Mouse (Mus musculus): ENCODE results near the gene Gpx5.
"Not testable (repeated sequence)": the region's sequence is repeated elsewhere in the genome, so short reads cannot be mapped to it uniquely, and the experiment has no call there.

Gene Gpx5

DNA sequence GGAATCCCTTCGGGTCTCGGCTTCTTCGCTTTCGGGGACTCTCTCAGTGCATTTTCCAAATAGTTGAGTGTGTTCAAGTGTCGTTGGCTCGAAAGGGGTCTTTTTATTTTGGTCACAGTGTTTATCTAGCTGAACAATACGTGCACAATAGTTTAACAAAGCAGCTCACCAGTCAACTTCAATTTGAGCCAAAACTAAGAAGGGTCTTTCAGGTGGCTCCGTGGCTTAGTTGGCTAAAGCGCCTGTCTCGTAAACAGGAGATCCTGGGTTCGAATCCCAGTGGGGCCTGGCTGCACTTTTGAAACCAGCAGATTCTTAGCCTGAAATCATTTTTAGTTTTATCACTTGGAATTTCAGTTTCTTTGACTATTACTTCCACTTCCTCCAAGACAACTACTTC, 28.2 kb downstream of the Gpx5 start:
- DNase-seq, result no peak

- peak in 1 of 2 experiments; percentile 10 for DNase-seq
These were observed 28.6 kb downstream of the Gpx5 start for GRCm38 (mm10) chr13:21263910-21264309.

DNA sequence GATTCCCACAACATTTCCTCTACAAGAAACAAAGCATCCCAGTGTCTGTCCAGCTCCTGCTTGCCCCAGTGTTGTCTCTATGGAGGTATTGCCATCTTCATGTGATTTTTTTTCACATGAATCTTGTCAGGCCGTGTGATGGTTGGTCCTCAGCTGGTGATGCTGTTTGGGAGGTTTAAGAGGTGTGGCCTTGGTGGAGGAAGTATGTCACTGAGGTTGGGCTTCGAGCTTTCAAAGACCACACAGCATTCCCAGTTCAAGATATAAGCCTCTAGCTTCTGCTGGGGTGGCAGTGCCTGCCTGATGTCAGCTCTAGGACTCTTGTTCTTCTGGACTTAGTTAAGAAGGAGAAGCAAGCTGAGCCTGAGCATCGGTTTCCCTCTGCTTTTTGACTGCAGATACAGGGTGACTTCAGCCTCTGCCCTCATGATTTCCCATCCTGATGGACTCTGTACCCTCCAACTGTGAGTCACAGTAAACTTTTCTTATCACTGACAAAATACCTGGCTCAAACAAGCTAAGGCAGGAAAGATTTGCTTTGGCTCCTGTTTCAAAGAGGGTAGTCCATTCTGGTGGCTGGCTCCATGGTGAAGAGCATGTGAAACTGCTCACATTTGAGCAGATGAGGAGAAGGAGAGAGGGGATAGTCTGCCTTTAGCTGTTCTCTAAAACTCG, 29.6 kb downstream of the Gpx5 start:
- DNase-seq, result no peak

DNA sequence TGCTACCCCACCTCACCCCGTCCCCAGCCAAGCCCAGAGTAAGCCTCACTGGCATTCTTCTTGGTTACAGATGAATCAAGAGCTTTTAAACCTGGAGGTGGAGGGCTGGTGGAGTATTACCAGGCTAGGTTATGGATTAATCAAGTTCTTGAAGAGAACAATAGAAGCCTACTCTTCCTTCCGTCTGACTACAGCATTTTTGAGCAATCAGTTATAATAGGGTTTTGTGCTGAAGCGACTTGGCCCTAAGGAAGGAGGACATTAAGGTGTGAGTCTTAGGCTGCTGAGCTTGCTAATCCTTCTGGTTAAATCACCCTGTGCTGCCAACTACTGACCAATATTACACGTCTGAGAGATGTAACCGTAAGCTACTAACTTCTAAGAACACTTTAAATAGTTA, 32.2 kb downstream of the Gpx5 start:
- no peak for DNase-seq

DNA sequence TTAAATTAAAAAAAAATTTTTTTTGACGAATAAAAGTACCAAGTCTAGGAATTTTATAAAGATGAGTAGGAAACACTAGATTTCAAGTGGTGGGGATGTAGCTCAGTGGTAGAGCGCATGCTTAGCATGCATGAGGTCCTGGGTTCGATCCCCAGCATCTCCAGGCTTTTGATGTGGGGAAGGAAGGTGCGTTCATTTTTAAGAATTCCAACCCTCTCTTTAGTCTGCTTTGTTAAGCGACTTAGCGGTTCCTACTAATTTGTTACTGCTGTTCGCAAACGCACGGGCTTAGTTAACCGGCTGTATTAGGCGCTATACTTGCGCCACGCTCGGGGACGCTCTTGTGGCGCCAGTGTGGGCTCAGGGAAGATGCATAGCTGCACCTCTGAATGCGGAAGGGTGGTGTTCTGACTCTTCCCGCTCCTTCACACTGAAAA, 32.8 kb downstream of the Gpx5 start:
- peak; percentile 61 to 63 for DNase-seq

- peak in 1 of 2 experiments; percentile 9 for DNase-seq
These were observed 33.3 kb downstream of the Gpx5 start for GRCm38 (mm10) chr13:21259171-21259631.

- no peak for DNase-seq
These were observed 34.0 kb downstream of the Gpx5 start for GRCm38 (mm10) chr13:21258524-21258923.

DNA sequence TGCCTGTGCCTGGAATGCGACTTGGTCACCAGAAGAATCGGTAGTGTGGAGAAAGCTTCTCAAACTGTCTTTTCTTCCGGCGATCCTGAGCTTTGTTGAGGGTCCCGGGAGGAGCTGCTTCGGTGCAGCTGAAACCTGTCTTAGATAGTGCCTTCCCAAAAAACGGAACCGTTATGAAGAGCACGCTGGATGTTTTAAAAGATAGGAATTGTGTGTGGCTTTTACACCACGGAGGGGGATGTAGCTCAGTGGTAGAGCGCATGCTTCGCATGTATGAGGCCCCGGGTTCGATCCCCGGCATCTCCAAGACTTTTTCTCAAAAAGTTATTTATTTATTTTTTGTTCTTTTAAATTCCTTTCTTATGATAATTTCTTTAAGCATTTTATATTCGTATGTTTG, 38.5 kb downstream of the Gpx5 start:
- DNase-seq, result peak; percentile 43

- DNase-seq, result no peak
These were observed 39.0 kb downstream of the Gpx5 start for GRCm38 (mm10) chr13:21253569-21253968.

- DNase-seq, result no peak
These were observed 39.5 kb downstream of the Gpx5 start for GRCm38 (mm10) chr13:21253040-21253439.

- no peak for DNase-seq
These were observed 42.4 kb downstream of the Gpx5 start for GRCm38 (mm10) chr13:21250074-21250681.

DNA sequence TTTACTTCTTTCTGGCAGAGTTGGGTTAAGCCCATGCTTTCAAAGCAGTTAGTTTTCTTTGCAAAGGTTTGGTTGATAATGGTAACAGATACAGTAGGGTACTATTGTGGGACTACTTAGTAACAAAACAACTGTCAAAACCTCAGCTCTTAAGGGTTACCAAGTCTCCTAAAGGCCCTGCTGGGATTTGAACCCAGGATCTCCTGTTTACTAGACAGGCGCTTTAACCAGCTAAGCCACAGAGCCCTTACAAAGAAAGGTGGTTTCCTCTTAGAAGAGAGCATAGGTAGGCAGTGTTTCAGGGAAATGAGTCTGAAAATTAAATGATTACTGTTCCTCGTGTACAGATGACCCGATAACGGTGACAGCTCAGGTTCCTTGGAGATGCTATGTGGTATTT, 43.5 kb downstream of the Gpx5 start:
- no peak for DNase-seq

DNA sequence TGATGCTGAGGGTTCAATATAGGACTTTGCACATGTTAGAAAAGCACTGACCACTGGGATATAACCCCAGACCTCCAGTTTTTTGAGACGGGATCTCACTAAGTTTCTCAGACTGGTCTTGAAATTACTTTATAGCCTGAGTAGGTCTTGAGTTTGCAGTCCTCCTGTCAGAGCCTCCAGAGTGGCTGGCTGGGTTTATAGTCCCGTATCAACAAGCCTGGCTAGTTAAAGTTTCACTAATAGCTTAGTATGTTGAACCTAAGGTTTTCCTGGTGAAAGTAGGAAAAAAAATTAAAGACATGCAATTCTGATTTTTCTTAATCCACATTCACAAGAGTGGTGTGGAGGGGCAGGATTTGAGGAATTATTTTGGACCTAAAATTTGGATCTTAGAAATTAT, 46.3 kb downstream of the Gpx5 start:
- no peak for DNase-seq

- DNase-seq, result not testable (repeated sequence)
These were observed 47.6 kb downstream of the Gpx5 start for GRCm38 (mm10) chr13:21244967-21245366.

GRCm38 (mm10) chr13:21244089-21244488, 48.4 kb downstream of the Gpx5 start:
- no peak for DNase-seq

DNA sequence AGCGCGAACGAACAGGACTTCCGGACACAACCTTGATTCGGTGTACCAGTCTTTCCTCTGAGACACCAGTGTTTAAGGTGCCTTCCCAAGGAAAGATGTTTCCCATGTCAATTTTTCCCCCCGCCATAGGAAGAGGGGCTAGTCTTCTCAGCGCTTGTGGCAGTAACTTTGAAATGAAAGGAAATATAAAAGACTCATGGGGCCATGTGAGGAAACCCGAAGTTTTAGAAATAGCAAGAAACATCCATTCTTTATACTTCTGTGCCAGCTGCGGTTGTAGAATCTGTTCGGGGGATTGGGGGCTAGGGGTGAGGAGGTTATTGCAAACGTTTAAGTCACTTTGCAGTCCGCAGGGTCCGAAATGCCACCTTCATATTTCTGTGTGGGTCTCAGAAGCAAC, 49.3 kb downstream of the Gpx5 start:
- peak in 1 of 2 experiments; percentile 8 for DNase-seq

- DNase-seq, result peak; percentile 31 to 49
These were observed 50.0 kb downstream of the Gpx5 start for GRCm38 (mm10) chr13:21242408-21243125.

GRCm38 (mm10) chr13:21240788-21241187, 51.7 kb downstream of the Gpx5 start:
- DNase-seq, result peak; percentile 10 to 26

DNA sequence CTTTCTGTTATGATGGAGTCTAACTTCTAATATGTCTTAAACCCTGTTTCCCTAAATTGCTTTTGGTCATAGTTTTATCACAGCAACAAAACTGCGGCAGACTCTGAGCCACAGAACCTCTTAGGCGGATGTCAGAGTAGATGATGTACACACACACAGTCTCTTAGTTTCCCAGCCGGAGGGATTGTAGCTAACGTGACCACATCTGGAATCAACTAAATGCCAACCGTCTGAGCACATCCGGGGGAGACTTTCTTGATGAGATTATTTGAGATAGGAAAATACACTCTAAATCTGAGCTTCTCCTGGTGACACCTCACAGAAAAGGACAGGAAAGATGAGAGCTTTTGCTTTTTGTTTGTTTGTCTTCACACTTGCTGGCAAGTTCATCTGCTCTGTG, 55.4 kb downstream of the Gpx5 start:
- DNase-seq, result no peak

DNA sequence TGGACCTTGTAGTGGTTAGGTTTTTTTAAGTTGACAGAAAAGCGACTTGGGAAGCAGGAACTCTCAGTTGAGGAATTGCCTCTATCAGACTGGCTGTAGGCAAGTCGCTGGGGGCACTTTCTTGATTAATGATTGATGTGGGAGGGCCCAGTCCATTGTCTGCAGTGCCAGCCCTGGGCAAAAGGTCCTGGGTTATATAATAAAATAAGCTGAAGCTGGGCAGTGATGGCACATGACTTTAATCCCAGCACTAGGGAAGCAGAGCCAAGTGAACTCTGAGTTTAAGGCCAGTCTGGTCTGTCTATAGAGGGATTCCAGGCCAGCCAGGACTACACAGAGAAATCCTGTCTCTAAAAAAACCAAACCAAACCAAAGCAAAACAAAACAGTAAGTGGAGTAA, 55.8 kb downstream of the Gpx5 start:
- peak in 1 of 2 experiments; percentile 14 for DNase-seq

All from kidney, postnatal 4 days (tissue).